Mouse (Mus musculus): ENCODE measurements around the gene Atp2a2.
"Not testable (repeated sequence)": the region's sequence is repeated elsewhere in the genome, so short reads cannot be mapped to it uniquely, and the experiment has no call there.

DNA sequence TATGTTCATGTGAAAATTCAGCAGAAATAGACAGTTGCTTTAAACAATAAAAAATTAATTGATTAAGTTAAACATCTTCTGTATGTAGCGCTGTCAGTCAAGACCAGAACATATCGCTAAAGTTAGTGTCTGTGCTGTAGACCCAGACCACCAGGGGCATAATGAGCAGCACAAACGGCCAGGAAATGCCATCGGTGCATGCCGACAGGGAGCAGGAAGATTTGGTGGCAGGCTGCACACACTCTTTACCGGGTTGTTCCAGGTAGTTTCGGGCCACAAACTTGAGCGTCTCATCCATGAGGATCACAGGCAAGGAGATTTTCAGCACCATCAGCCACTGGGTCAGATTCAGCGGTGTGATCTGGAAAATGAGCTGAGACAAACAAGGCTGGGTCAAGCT, 45.0 kb downstream of the Atp2a2 start:
- not testable (repeated sequence) for TF ChIP-seq POLR2A (IDR thresholded peaks at IDR 0.05; ENCODE audit: low read depth, low read length); CTCF (IDR thresholded peaks at IDR 0.05; ENCODE audit: extremely low read depth, insufficient read length, insufficient replicate concordance, low read depth, low read length)
